Mouse (Mus musculus) MEL (cell line): ENCODE measurements around the gene Elp1.

Experiments
- BHLHE40 ChIP-seq: IDR thresholded peaks from 2 replicates; pipeline ENCODE4 v1.6.1; 2012; ENCODE audit warnings: low read depth, mild to moderate bottlenecking, inconsistent platforms, low read length, improper control_type of control experiment, borderline replicate concordance
- CHD2 ChIP-seq: IDR thresholded peaks from 2 replicates; pipeline ENCODE4 v1.6.1; 2011; ENCODE audit warnings: low read length, improper control_type of control experiment
- CTCF ChIP-seq, 3 experiments: IDR thresholded peaks in 2 of 3; conservative IDR thresholded peaks in 1 of 3; 2 replicates each; pipeline ENCODE4 v1.5.1; 2011 to 2012; ENCODE audit warnings: low read length in 3 of 3, low read depth in 2 of 3, mild to moderate bottlenecking in 2 of 3, improper control_type of control experiment in 1 of 3, inconsistent platforms in 1 of 3, mixed read lengths in 1 of 3, moderate library complexity in 1 of 3; ENCODE audit not compliant: control insufficient read depth in 1 of 3, insufficient read depth in 1 of 3, poor library complexity in 1 of 3, severe bottlenecking in 1 of 3
- GABPA ChIP-seq: IDR thresholded peaks from 2 replicates; pipeline ENCODE4 v1.6.1; 2012; ENCODE audit warnings: low read depth, mild to moderate bottlenecking, inconsistent platforms, low read length, improper control_type of control experiment, moderate library complexity
- GATA1 ChIP-seq: IDR thresholded peaks from 2 replicates; pipeline ENCODE4 v1.6.1; 2011; ENCODE audit warnings: low read depth, low read length, improper control_type of control experiment
- JUND ChIP-seq: IDR thresholded peaks from 2 replicates; pipeline ENCODE4 v1.6.1; 2011; ENCODE audit warnings: low read depth, mild to moderate bottlenecking, improper control_type of control experiment, low read length
- MAX ChIP-seq: IDR thresholded peaks from 2 replicates; pipeline ENCODE4 v1.6.1; 2011; ENCODE audit warnings: low read length, improper control_type of control experiment
- MXI1 ChIP-seq: IDR thresholded peaks from 2 replicates; pipeline ENCODE4 v1.6.1; 2011; ENCODE audit warnings: mild to moderate bottlenecking, low read depth, low read length, improper control_type of control experiment
- NRF1 ChIP-seq: IDR thresholded peaks from 2 replicates; pipeline ENCODE4 v1.6.1; 2014; ENCODE audit warnings: low read depth, mild to moderate bottlenecking, inconsistent platforms, low read length, improper control_type of control experiment, moderate library complexity; ENCODE audit not compliant: poor library complexity, insufficient read depth, severe bottlenecking
- POLR2A ChIP-seq, 2 experiments: IDR thresholded peaks; 2 replicates each; pipeline ENCODE4 v1.6.1; 2011 to 2012; ENCODE audit warnings: low read length in 2 of 2, mild to moderate bottlenecking in 2 of 2, control low read depth in 1 of 2, improper control_type of control experiment in 1 of 2, low read depth in 1 of 2, moderate library complexity in 1 of 2; ENCODE audit not compliant: control insufficient read depth in 1 of 2, insufficient read depth in 1 of 2, poor library complexity in 1 of 2
- USF1 ChIP-seq: IDR thresholded peaks from 2 replicates; pipeline ENCODE4 v1.6.1; 2014; ENCODE audit warnings: low read depth, mild to moderate bottlenecking, inconsistent platforms, low read length, improper control_type of control experiment, moderate library complexity

DNA sequence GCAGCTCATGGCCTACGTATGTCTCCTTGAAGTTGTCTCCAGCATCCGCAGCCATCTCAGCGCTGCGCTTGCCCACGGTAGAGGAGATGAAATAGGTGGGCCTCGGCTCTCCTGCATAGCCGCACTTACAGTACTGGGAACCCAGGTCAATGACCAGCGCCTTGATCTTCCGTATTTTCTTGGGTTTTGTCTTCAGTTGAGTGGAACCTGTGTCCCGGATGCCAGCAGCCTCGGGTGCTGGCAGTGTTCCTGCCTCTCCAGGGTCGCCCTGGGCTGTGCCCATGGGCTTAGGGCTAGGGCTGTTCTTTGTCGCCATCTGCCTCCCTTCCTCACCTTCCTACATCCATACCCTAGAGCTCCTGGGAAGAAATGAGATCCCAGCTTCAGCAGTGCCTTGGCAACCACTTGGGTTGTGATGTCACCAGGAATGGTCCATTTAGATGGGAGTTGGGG, 61.1 kb downstream of the Elp1 start, which contains the start of gene Actl7b:
- TF ChIP-seq MXI1 = no peak
- TF ChIP-seq NRF1 = no peak
- TF ChIP-seq GABPA = no peak
- no peak for TF ChIP-seq MAX
- TF ChIP-seq POLR2A (IDR thresholded peaks at IDR 0.05; ENCODE audit: control insufficient read depth in 1 of 2, insufficient read depth in 1 of 2, low read depth in 1 of 2, low read length in 2 of 2, poor library complexity in 1 of 2) = no peak
- TF ChIP-seq CTCF (IDR thresholded peaks at IDR 0.05 in 2 of 3, conservative IDR thresholded peaks at IDR 0.05 in 1 of 3; ENCODE audit: control insufficient read depth in 1 of 3, insufficient read depth in 1 of 3, low read depth in 2 of 3, low read length in 3 of 3, poor library complexity in 1 of 3, severe bottlenecking in 1 of 3) = no peak
- TF ChIP-seq BHLHE40 = no peak
- no peak for TF ChIP-seq GATA1
- TF ChIP-seq USF1 = no peak
- TF ChIP-seq CHD2 = no peak
- no peak for TF ChIP-seq JUND
